Mouse (Mus musculus): ENCODE measurements around the gene Wdr75. TPM values are rescaled to one million over a fixed set of nuclear protein-coding genes. Genes with fewer than 3 reads are reported as not detected.

Gene Wdr75
- polyA plus RNA-seq, 1 experiment from 2014 or later, result 55.8 TPM

DNA sequence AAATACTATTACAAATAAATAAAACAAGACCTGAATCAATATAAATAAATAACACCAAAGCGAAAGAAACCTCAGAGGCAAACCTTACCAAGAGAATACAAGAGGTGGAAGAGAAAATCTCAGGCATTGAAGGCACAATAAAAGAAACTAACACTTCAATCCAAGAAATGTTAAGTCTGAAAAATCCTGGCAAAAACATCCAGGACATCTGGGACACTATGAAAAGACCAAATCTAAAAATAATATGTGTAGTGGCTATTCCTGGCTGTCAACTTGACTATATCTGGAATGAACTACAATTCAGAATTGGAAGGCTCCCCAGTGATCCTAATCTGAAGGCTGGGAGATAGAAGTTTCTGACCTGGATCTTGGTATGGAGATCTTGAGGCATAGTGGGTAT, 50.5 kb downstream of the Wdr75 start:
- Histone ChIP-seq H3K27me3 (replicated peaks) (no peaks in the 10 kb centered on the region), H3K36me3 (no peaks in the 10 kb centered on the region), H3K4me2 (no peak overlapping the region), H3K9me3 (replicated peaks) (no peaks in the 10 kb centered on the region), H3K9ac (replicated peaks) (no peak overlapping the region), H3K4me3 (replicated peaks) (no peak overlapping the region), H3K27ac (replicated peaks) (no peak overlapping the region), H3K4me1 (no peaks in the 10 kb centered on the region)
- 90% methylated on average over 1 of the region's 1 CpGs for WGBS
- ATAC-seq (ENCODE audit: low FRiP score), result no peak

DNA sequence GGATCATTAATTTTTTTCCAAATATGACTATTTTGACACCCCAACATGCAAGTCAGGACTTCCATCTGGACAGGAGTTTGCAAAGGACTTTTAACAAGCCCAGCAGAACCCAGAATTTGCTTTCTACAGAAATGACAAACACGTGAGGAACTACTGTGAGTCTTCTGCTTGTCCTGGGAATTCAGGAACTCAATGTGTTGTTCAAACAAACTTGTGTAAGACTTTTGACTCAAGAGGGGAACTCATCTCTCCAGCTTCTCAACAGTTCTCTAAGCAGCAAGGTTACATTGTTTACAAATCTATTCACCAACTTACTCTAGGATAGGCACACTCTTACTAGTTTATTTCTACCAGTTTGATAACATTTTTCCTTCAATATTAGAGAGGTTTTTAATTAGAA, 63.1 kb downstream of the Wdr75 start:
- Histone ChIP-seq H3K4me3 (replicated peaks) (no peak overlapping the region), H3K36me3 (no peaks in the 10 kb centered on the region), H3K4me2 (no peak overlapping the region), H3K9me3 (replicated peaks) (no peaks in the 10 kb centered on the region; the same call in 1 of the 2 replicates), H3K4me1 (no peaks in the 10 kb centered on the region), H3K9ac (replicated peaks) (no peak overlapping the region), H3K27me3 (replicated peaks) (no peaks in the 10 kb centered on the region), H3K27ac (replicated peaks) (no peak overlapping the region)
- 79% methylated on average over 1 of the region's 1 CpGs for WGBS
- ATAC-seq (ENCODE audit: low FRiP score), result no peak

DNA sequence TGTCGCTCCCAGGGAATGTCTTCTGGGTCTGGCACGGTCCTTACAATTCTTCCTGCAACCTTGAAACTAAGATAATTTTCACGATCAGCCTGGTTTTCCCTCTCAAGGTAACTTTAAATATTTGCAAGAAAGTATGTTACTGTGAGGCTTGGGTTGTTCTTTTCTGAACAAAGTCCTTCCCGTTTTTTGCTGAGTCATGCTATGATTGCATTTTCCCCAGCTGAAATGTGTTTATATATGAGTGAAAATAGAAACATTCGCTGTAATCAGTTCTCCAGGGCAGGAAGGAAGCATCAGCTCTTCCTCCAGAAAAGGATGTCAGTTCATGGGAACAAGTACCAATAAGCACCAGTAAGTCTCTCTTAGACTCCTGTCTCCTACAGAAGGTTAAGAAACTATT, 65.4 kb downstream of the Wdr75 start:
- Histone ChIP-seq H3K4me2 (no peak overlapping the region), H3K4me3 (replicated peaks) (no peak overlapping the region), H3K36me3 (no peaks in the 10 kb centered on the region), H3K9ac (replicated peaks) (no peak overlapping the region), H3K27me3 (replicated peaks) (no peaks in the 10 kb centered on the region), H3K4me1 (no peaks in the 10 kb centered on the region), H3K27ac (replicated peaks) (no peak overlapping the region), H3K9me3 (replicated peaks) (no peaks in the 10 kb centered on the region; the same call in 1 of the 2 replicates)
- no peak for ATAC-seq (ENCODE audit: low FRiP score)
- WGBS, result 74% methylated on average over 5 of the region's 5 CpGs

DNA sequence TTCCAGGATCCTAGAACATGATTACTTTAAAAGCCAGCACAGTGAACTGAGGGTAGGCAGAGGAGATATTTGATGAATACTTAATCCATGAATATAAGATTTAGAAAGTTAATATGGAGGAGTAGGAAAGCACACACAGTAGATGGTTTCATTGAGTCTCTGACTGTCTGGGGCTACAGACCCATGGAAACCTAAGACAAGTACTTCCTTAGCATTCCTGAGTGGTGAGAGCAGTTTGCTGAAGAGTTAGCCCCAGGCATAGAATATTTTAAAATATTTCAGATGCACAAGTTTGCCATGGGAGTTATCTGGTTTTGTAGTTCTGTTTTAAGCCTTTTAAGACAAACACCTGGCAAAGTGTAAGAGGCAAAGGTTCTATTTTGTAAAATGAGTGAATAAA, 66.2 kb downstream of the Wdr75 start:
- Histone ChIP-seq H3K36me3 (no peaks in the 10 kb centered on the region), H3K9me3 (replicated peaks) (no peaks in the 10 kb centered on the region; the same call in 1 of the 2 replicates), H3K27me3 (replicated peaks) (no peaks in the 10 kb centered on the region), H3K4me3 (replicated peaks) (no peak overlapping the region), H3K4me2 (no peak overlapping the region), H3K9ac (replicated peaks) (no peak overlapping the region), H3K27ac (replicated peaks) (no peak overlapping the region), H3K4me1 (no peaks in the 10 kb centered on the region; the same call in 1 of the 2 replicates)
- ATAC-seq (ENCODE audit: low FRiP score), result no peak

DNA sequence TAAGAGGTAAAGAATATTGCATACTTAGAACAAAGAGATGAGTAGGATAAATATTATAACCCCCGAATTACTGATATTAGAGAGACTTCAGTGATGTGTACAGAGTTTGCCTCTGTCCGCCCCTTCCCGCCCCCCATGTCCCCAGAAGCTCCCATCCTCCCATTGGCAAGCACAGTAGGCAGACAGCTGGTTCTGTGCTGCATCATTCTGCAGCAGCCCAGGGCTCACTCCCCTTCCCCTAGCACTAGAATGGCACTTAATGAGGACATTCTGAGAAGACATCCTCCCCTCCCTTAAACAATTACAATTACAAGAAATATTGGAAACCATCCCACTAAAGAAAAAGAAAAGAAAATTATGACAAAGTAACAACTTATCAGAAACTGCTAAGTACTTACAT, 68.7 kb downstream of the Wdr75 start:
- no peak for ATAC-seq (ENCODE audit: low FRiP score)
- no peak overlapping the region for H3K4me2 ChIP-seq
- WGBS, result 93% methylated on average over 3 of the region's 3 CpGs
- H3K36me3 ChIP-seq, result no peaks in the 10 kb centered on the region
- H3K27ac ChIP-seq (replicated peaks), result no peak overlapping the region
- no peaks in the 10 kb centered on the region for H3K27me3 ChIP-seq (replicated peaks)
- H3K4me3 ChIP-seq (replicated peaks), result no peak overlapping the region
- no peaks in the 10 kb centered on the region; the same call in 1 of the 2 replicates for H3K4me1 ChIP-seq
- H3K9ac ChIP-seq (replicated peaks), result no peak overlapping the region
- no peaks in the 10 kb centered on the region; the same call in 1 of the 2 replicates for H3K9me3 ChIP-seq (replicated peaks)

DNA sequence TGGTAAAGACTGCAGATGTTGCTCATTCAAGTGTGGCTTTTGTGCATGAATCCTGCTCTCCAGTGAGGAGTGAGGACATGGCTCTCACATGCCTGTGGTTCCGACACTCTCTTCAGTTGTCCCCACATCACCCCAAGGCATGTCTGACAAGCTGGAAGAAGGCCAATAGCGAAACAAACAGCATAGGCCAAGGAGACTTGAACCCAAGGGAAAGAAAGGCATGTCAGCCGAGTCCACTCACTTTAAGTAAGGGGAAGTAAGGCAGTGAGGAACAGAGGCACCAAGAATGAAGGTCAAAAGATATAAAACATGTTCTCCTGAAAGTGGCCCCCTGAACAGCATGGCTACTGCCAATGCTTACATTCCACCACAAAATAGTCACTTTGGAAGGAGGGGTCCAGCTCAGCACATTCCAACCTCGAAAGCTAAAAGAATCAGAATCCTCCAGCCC, 69.6 kb downstream of the Wdr75 start:
- Histone ChIP-seq H3K9me3 (replicated peaks) (no peaks in the 10 kb centered on the region; the same call in 1 of the 2 replicates), H3K27me3 (replicated peaks) (no peaks in the 10 kb centered on the region), H3K4me1 (no peaks in the 10 kb centered on the region; the same call in 1 of the 2 replicates), H3K4me2 (no peak overlapping the region), H3K36me3 (no peaks in the 10 kb centered on the region), H3K27ac (replicated peaks) (no peak overlapping the region), H3K4me3 (replicated peaks) (no peak overlapping the region), H3K9ac (replicated peaks) (no peak overlapping the region)
- no peak for ATAC-seq (ENCODE audit: low FRiP score)
- 78% methylated on average over 4 of the region's 4 CpGs for WGBS

DNA sequence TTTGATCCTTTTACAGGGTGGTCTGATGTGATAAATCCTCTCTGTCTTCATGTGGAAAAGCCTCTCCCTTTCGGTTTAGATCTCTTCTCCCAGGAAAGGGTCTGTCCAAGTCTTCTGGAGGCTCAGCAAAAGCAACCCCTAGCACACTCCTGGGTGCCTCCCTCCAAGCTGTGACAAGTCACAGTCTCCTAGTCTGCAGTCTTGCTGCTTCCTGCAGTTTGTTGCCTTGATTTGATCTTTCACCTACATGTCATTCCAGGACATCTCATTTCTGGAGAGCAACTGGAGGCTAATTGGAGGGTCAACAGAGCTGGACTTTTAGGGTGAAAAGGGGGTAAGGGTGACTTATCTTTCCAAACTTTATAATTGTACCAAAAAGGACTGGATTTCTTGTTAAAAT, 70.3 kb downstream of the Wdr75 start:
- ATAC-seq (ENCODE audit: low FRiP score), result no peak
- Histone ChIP-seq H3K27ac (replicated peaks) (no peak overlapping the region), H3K4me1 (no peaks in the 10 kb centered on the region; the same call in 1 of the 2 replicates), H3K9ac (replicated peaks) (no peak overlapping the region), H3K9me3 (replicated peaks) (no peaks in the 10 kb centered on the region; the same call in 1 of the 2 replicates), H3K4me2 (no peak overlapping the region), H3K4me3 (replicated peaks) (no peak overlapping the region), H3K27me3 (replicated peaks) (no peaks in the 10 kb centered on the region), H3K36me3 (no peaks in the 10 kb centered on the region)
- WGBS, result 74% methylated on average over 1 of the region's 1 CpGs

DNA sequence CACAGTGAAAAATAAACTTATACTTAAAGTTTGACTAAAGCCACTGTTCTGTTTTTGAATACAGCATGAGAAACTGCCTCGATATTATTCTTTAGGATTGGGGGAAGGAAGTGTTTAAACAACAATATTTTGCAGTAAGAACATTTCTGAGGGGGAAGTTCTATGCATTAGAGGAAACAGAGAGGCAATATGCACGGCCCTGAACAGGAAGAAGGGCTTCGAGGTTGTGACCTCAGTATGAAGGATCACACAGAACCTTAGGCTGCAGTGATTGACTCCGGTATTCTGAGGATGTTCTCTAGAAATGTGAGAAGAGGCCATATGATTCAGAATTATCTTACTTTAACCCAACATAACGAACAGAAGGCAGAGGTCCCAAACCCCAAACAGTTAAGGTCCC, 70.8 kb downstream of the Wdr75 start:
- H3K4me2 ChIP-seq, result no peak overlapping the region
- ATAC-seq (ENCODE audit: low FRiP score), result no peak
- H3K4me3 ChIP-seq (replicated peaks), result no peak overlapping the region
- no peak overlapping the region for H3K27ac ChIP-seq (replicated peaks)
- no peaks in the 10 kb centered on the region for H3K36me3 ChIP-seq
- H3K9ac ChIP-seq (replicated peaks), result no peak overlapping the region
- 80% methylated on average over 5 of the region's 5 CpGs for WGBS
- H3K4me1 ChIP-seq, result no peaks in the 10 kb centered on the region; the same call in 1 of the 2 replicates
- no peaks in the 10 kb centered on the region; the same call in 1 of the 2 replicates for H3K9me3 ChIP-seq (replicated peaks)
- no peaks in the 10 kb centered on the region for H3K27me3 ChIP-seq (replicated peaks)

DNA sequence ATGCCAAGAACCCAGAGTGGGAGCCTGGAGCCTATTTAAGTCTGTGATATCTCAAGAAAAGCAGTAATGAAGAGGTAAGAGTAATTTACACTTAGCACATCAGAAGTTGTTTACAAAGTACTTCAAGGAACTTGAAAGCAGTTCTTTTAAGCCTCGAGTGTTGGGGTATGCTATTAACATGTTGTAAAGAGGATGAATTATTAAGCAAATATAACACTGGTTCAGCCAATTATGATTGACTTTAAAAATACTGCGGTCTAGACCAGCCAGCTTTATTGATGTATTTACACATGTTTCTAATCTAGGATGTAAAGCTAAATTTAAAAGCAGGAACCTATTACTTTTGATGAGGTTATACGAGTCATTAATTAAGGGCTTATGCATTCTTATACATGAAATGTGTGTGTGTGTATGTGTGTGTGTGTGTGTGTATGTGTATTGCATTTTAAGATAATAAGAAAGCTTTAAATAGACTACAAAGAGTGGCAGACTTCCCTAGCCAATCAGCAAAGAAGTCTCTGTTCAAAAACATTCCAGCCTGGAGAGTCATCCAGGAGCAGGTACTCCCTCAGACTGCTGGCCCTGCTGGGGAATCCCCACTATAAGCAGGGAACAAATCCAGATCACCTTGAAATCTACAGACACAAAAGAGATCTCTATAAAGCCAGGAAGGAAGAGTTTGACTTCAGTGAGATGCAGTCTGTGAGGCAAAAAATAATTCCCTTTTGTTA, 71.5 kb downstream of the Wdr75 start:
- Histone ChIP-seq H3K27me3 (replicated peaks) (no peaks in the 10 kb centered on the region), H3K36me3 (no peaks in the 10 kb centered on the region), H3K4me2 (no peak overlapping the region), H3K9me3 (replicated peaks) (no peaks in the 10 kb centered on the region; the same call in 1 of the 2 replicates), H3K4me3 (replicated peaks) (no peak overlapping the region), H3K27ac (replicated peaks) (no peak overlapping the region), H3K9ac (replicated peaks) (no peak overlapping the region), H3K4me1 (no peaks in the 10 kb centered on the region; the same call in 1 of the 2 replicates)
- ATAC-seq (ENCODE audit: low FRiP score), result no peak
- 68% methylated on average over 3 of the region's 3 CpGs for WGBS

DNA sequence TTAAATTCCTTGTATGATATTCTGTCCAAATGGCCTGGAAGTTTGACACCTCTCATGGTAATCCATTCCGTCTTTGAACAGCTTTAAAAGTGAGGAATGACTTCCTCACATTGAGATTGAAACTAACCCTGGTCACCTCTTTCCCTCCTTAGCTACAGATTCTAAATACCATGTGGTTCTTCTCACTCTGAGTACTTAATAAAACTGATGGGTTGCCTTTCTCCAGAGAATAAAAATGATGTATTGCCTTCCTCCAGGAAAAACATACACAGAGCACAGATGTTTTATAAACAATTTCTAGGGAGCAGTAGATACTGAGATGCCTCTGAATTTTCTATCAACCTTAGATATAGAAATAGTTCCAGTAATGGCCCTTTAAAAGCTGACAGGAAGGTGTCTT, 73.1 kb downstream of the Wdr75 start:
- Histone ChIP-seq H3K27ac (replicated peaks) (no peak overlapping the region), H3K9me3 (replicated peaks) (no peaks in the 10 kb centered on the region; the same call in 1 of the 2 replicates), H3K4me3 (replicated peaks) (no peak overlapping the region), H3K9ac (replicated peaks) (no peak overlapping the region), H3K27me3 (replicated peaks) (no peaks in the 10 kb centered on the region), H3K36me3 (no peaks in the 10 kb centered on the region), H3K4me1 (no peaks in the 10 kb centered on the region; the same call in 1 of the 2 replicates), H3K4me2 (no peak overlapping the region)
- WGBS, result 76% methylated on average over 1 of the region's 1 CpGs
- no peak for ATAC-seq (ENCODE audit: low FRiP score)

DNA sequence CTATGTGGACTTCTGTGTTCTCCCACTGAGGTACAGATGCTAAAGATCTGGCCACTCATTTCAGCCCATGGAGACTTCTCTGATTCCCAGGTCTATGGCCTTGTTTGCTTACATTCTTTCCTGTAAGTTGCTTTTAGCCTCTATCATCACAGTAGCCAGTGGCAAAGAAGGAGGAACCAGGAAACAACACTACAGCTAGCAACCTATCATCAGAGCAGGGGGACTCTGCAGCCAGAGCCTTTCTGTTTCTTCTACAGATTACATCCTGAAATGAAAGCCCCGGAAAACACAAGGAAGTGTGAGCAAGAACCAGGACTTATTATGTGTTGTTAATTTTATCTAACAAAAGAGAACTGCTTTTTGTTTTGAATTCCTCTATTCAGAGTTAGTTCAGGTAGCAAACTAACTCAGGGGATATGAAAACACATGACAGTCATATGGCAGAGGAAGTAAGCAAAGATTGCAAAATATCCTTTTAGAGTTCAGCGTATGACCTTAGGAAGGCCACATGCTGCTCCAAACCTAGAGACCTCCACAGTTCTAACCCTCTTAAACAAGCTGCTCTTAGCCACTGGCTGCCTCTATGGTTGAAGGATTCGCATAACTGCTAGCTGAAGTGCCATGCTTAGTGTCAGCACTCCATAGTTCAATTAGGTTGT, 73.6 kb downstream of the Wdr75 start:
- Histone ChIP-seq H3K27ac (replicated peaks) (no peak overlapping the region), H3K27me3 (replicated peaks) (no peaks in the 10 kb centered on the region), H3K9me3 (replicated peaks) (no peaks in the 10 kb centered on the region), H3K4me1 (no peaks in the 10 kb centered on the region; the same call in 1 of the 2 replicates), H3K36me3 (no peaks in the 10 kb centered on the region), H3K4me3 (replicated peaks) (no peak overlapping the region), H3K9ac (replicated peaks) (no peak overlapping the region), H3K4me2 (no peak overlapping the region)
- 88% methylated on average over 3 of the region's 3 CpGs for WGBS
- ATAC-seq (ENCODE audit: low FRiP score), result no peak

Data from neural tube, embryonic 15.5 days (tissue).